Mouse (Mus musculus): Measurements from ENCODE around the gene Anxa8.

Gene Anxa8

DNA sequence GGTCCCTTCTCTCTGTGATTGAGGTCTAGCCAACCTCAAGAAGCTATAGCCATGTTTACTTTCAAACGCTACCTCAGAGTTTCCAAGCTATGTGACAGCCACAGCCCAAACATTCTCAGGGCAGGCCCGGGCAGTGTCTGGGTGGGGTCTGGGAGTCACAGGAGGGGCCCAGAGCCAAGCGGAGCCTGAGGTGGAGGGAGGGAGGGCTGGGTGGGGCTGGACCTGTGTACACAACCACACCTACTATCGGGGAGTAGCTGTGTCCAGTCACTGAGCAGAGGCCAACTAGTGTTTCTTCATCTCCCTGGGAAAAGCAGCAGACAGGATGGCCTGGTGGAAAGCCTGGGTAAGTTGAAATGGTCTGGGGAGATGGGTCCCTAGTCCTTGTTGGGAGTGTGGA is at the start of gene Anxa8:
TSS of gene Anxa8 (plus strand) at position 251 of the 400 bp plus-strand sequence.
- DNase-seq (ENCODE audit: low spot score), result no peak

DNA sequence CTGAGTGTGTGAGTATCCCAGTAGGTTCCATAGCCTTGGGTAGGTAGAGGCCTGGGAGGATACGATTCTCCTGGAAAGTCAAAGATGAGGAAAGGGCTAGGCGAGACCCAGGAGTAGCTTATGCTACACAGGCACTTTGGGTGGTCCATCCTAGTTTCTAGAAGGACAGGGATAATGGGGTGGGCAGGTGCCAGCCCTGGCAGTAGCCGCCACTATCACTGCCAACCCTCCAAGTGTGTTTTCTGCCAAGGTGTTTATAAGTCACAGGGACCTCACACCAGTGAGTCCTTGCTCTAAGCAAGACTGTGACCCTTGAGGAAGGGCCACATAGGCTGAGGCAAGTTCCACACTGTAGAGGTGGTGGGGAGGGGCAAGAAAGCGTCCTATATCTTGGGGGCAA is 44.5 kb upstream of the Anxa8 start:
- no peak for DNase-seq (ENCODE audit: low spot score)

DNA sequence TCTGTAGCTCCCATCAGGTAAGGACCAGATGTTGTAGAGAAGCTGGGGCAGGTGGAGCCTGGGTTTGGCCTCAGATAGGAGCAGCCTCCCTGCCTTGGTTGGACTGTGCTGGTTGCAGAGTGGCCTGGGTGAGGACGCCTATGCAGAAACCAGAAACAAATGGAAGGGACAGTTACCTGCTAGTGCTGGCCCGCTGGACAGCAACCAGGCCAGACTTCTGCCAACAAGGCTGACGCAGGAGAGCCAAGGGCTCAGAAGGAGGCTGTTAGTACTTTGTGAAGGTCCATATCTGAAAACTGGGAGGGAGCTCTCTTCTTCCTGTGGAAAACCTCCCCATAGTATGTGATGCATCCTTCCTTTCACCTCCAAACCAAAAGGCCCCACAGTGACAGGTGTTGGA is 42.4 kb upstream of the Anxa8 start:
- DNase-seq (ENCODE audit: low spot score), result no peak

DNA sequence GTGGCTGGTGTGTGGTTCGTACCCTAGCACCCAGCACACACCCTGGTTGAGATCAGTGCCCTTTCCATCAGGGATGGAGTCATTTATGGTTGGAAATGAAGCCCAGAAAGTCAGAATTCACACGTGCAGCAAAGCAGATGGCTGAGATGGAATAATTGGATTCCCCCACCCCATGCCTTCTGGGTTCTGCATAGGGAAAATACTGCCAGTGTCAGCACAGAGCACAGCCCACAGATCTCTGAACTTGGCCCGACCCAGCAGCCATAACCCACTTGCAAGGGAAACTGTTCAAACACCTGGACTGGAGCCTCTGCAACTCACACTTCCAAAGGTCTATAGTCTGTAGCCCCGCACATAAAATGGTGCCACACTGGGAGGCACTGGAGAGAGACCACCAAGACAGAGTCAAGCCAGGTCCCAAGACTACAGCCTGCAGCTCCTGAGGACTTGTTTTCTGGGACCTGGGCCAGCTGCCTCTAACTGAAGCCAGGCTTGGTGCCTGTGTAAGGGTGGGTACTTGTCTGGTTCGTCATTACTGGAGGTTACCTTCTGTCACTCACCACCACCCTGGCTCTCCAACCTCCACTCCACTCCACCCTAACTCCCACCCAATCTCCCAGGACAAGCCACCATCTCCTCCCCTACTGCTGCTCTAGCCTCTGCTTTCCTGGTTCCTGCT is 35.5 kb upstream of the Anxa8 start:
- DNase-seq (ENCODE audit: low spot score), result no peak

DNA sequence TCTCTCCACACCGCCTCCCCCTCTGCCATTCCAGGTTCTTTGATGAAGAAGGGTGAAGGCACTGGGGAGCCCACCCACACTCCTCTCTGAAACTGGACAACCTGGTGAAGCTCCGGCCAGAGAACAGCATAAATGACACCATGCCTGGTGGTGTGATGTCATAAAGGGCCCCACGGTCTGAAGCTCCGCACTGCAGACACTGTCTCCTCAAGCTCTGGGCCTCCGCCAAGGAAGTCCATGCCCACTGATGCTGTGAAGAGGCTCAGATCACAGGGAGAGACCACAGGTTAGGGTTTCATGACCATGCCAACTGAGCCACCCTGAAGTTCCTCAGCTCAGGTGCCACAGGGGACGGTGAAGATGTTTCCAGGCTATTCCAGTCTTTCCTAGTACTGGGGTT is 33.3 kb upstream of the Anxa8 start, which contains the start of gene Antxrl:
TSS of gene Antxrl (plus strand) at position 192 of the 400 bp plus-strand sequence.
- DNase-seq (ENCODE audit: low spot score), result no peak

DNA sequence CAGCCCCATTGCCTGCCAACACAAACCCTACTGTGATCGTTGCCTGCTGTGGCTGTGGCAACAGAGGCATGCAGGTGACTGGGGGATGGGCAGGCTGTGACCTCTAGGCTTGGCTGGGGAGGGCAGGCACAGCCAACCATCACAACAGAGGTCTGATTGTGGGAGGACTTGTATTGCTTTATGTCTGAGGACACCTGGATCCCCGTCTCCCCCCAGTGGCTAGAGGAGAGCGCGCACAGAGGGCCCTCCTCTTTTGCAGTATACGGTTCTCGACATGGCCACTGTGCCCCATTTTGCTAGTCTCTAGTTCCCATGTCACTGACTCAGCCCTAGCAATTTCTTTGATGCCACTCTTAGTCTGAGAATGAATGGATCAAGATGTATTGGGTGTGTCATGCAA is 14.1 kb upstream of the Anxa8 start:
- no peak for DNase-seq (ENCODE audit: low spot score)

DNA sequence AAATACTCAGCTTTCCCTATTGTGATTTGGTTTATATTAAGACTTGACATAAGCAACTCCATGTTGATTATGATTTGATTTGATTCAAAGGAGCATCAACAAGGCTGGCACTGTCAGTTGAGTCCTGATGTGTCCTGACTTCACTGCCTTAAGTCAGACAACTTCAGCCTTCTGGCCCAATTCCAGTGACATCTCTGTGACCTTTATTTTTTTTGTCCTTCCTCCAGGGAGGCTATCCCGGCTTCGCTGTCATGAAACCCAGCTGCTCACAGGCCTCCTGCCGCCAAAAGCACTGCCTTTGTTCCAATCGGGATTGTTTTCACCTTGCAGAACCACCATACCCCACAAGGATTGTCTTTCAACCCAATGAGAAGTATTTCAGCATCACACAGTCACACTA is 10.4 kb upstream of the Anxa8 start:
- DNase-seq (ENCODE audit: low spot score), result no peak

DNA sequence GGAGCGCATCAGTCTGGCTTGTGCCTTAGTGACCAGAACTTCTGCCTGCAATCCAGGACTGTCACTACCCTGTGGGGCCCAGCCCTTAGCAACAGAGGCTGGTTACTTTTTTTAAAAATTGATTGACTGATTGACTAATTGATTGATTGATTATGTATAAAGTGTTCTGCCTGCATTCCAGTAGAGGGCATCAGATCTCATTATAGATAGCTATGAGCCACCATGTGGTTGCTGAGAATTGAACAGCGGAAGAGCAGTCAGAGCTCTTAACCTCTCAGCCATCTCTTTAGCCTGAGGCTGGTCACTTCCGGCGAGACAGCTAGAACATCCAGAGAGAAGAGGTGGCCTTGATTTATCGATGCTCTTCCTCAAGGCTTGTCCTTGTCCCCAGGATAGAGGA is 8.6 kb upstream of the Anxa8 start:
- no peak for DNase-seq (ENCODE audit: low spot score)

DNA sequence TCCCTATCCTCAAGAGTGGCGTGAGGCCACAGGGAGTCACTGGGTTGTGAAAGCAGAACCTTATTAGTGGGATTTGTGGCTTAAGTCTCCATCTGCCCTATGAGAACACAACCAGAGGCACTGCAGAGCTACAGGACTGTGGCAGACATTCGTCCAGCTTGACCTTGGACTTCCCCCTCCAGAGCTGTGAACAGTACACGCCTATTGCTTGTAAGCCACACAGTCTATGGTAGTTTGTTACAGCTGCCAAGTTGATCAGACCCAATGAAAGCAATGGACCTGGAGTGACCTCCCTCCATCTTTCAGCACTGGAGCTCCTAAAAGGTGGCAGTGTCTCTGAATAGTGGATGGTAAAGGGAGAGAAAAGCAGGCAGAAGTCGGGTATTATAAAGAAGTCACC is 7.5 kb upstream of the Anxa8 start:
- no peak for DNase-seq (ENCODE audit: low spot score)

DNA sequence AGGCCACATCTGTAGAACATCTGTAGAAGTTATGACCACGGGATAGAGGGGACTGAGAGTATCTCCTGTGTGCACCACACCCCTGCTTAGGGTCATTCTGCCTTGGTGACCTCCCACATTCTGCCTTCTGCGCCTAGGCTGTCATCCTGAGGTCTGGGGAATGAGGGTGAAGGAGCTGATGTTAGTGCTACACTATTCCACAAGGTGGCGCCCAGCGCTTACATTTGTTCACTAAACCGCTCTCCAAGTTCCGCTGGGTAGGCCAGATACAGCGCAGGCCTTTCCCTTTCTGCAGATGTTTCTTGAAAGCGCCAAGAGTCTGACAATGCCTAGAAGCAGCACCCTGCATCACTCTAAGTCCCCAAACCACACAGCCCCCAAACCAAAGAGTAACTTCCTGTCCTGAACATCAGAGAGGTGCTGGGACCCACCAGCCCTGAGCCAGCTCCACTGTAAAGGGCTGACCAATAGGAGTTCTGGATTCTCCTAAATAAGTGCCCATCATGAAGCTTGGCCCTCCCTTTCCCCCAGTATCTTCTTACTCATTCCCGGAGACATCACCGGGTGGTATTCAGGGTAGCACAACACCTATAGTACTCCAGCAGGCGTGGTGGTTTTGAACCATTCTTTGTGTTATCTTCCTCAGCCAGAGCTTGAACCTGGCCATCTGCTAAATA is 5.3 kb upstream of the Anxa8 start:
- peak; percentile 38 for DNase-seq (ENCODE audit: low spot score)

DNA sequence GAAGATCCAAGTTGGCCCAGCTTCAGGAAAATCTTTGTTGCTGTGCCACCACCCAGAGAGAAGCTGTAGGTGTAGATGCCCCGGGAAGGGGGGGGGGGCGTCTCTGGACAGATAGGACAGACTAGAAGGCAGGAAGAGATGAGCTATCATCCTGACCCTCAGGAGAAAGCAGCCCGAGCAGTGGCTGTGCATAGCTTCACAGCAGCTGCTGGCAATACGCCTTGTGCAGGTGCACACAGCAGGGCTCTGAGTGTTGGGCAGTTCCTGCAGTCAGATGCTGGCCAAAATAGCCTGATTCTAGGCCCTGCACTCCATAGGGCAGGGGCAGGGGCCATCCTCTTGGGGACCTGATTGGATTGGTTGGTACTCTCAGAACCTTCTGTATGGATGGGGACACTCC is 1.0 kb downstream of the Anxa8 start:
- no peak for DNase-seq (ENCODE audit: low spot score)

DNA sequence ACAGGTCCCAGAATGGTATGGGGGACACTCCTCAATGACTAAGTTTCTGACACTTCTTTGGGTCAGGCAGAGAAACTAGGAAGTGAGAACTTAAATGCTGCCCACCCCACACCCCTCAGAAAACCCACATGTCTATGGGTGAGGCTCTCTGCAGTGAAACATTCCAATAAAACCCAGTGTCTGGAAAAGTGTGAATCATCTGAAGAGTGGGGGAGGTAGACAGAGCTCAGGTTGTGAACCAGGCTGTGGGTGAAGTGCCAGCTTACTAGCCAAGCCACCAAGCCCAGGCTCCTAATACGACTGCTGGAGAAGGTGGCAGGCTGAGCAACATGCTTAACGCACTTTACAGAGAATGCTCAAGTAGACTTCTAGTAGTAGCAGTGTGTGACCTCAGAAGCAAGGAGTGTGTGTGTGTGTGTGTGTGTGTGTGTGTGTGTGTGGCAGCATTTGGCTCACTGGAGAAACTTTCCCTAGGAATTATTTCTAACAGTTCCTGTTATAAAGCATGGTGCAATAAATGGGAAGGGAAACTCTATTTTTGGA is 2.1 kb downstream of the Anxa8 start:
- DNase-seq (ENCODE audit: low spot score), result no peak

DNA sequence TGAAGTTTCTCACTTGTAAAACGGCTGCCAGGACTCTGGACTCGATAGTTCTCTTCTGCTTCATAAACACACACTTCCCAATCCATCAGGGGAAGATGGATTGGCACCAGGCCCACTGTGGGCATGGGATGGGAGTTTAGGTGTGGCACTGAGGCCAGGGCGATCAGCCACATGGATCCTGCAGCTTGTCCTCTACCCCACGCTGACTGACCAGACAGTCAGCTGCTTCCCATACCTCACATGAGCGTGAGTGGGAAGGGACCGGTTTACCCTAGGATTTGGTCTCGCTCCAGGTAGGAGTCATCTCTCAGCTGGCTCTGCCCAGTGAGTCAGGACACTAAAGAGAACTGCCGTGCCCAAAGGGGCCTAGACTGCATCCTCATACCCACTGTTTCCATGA is 4.0 kb downstream of the Anxa8 start:
- no peak for DNase-seq (ENCODE audit: low spot score)

DNA sequence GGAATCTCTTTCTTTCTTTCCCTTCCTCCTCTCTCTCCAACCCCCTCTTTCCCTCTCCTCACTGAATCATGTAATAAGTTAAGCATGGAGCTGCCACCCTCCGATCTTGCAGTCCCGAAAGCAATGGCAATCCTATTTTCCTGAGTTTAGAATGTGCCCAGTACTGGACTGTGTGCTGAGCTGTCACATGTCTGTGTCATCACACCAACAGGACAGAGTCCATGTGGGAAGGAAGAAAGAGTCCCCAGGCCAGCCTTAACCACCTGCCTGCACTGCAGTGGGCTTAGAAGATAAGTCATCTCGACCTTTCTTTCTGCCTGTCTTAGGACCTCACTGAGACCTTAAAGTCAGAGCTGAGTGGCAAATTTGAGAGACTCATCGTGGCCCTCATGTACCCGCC is 5.7 kb downstream of the Anxa8 start:
- no peak for DNase-seq (ENCODE audit: low spot score)

DNA sequence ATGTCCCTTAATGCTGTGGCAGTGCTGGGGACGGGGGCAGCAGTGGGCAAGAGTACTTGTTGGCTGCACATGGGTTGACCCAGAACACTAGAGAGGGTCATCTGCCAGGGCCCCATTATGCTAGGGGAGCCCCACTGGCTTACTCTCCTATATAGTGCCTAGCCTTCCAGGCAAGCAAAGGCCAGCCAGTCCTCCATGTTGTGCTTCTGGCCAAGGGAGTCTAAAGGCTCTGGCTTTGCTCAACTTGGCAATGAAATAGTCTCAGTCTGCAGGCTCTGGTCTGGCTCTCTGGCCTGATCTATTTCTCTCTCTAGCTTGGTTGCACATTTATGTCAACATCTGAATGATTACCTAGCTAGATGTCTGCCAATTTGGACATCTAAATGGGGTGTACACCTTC is 7.1 kb downstream of the Anxa8 start:
- DNase-seq (ENCODE audit: low spot score), result no peak

DNA sequence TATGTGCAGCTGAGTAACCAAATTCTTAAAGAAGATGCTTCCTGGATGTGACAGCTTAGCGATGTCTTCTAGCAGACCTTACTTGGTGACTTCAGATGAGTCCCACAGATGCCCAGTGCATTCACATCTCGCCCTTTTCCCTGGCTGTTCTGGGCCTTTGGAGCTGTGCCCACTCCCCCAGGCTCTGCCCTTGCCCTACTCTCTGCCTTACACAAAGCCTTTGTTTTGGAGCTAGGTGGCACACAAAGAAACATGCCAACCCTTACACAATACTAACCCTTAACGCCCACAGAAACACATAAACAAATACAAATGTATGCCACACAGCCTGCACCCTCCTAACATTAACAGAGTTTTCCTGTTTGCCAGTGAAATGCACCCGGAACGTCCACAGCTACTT is 10.4 kb downstream of the Anxa8 start:
- DNase-seq (ENCODE audit: low spot score), result no peak

DNA sequence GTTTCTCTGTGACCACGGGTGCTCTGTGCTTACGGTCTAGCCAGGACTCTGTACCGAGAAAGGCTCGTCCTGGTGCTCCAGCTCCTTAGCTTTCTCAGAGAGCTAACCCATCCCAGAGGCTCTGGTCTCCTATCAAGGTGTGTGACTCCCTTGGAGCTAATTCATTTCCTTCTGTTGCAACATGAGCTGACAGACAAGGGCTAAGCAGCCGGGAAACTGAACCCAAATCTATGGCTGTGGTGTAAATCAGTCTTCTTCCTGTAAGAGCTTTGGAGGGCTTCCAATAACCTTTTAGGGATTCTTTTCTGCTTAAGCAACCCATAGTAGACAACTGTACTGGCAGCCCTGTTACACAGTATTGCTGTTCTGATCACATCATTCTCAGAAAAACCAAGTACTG is 16.8 kb downstream of the Anxa8 start, which contains the start of gene A630023A22Rik:
TSS of gene A630023A22Rik (minus strand) at position 154 of the 400 bp plus-strand sequence.
- no peak for DNase-seq (ENCODE audit: low spot score)

DNA sequence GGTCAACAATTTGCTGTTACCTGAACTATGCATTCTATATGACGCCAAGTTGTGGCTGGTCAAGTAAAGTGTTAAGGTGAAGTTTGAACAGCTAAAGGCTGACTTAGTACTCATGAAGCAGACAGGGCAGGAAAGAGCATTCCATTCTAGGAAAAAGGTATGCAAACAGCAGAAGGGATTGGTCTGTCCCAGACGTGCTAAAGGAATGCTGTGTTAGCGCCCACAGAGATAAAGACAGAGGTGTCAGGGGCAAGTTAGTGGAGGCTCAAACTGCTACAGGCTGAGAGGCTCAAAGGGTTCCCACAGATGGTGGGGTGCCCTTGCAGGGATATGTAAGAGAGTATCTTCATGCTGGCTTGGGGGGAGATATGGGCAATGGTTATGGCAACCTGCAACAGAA is 18.1 kb downstream of the Anxa8 start:
- DNase-seq (ENCODE audit: low spot score), result no peak

DNA sequence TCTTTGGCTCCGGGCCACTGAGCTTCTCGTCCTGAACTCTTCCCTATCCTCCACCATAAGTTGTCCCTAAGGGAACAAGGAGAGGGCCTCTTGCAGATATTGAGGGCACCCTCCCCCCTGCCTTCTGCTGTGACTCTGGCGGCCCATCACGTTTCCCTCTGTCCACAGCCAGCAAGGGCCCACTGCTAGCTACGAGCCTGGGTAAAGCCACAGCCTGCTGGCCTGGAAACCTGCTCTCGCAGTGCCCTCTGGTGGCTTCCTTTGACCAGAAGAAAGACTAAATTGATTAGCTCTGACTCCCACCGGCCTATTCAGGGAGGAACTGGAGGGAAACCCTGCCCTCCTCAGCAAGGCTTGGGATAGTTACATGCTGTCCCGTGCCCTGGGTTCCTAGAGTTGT is 19.1 kb downstream of the Anxa8 start:
- peak; percentile 49 for DNase-seq (ENCODE audit: low spot score)

DNA sequence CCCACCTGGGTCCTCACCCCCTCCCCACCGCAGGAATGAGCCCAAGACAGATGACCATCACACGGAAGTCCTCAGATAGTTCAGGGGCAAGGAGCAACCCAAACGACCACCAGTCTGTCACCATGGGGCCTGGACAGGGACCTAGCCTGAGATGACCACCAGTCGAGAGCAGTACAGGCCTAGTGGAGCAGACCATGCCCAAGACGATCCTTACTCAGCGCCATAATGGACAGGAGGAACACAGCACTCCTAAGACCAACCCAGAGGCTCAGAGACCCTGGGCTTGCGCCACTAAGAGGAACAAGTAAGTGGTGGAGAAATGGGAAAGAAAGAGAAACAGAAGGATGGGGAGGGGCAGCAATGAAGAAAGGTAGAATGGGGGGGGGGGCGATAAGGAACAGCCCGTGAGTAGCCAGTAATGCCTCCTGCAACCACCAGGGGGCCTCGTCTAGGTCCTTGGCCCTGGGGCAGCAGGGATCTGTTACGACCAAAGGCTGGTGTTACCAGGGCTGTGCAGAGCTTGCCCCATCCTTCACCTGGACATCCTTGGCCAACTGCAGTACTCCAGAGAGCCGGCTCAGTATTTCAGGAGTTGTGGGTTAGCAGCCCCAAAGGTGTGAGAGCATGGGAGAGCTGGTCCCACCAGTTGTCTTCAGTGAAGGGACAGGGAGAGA is 20.7 kb downstream of the Anxa8 start:
- DNase-seq (ENCODE audit: low spot score), result no peak

DNA sequence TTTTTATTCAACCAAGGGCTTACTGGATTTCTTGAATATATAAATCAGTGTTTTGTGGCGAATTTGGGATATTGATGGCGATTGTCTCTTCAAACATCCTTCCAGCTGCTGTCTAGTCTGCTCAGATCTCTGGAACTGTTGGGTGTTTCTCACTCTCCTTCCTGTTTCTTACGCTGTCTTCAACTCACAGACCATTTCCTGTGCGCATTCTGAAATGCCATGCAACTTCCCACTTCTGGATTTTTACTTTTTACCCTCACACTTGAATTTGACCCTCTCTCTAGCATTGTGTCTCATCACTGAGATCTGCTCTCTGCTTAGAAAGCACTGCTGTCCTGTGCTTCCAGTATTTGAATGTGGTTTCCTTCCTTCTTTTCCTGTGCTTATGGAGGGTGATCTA is 21.8 kb downstream of the Anxa8 start:
- DNase-seq (ENCODE audit: low spot score), result no peak

DNA sequence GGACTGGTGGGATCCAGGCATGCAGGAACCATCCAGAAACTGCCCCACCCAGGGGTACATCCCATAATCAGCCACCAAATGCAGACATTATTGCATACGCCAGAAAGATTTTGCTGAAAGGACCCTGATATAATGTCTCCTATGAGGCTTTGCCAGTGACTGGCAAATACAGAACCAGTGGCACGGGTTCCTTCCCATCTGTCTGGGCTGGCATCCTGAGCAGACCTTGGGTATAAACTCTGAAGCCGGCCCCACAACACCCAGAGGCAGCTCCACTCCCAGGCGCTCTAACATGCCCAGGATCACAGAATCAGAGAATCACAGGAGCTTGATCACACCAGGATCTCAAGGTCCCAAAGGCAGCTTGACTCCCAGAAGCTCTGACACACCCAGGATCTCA is 28.5 kb downstream of the Anxa8 start:
- no peak for DNase-seq (ENCODE audit: low spot score)
